Mouse (Mus musculus): Measurements from ENCODE around the gene Gm5105. TPM values are rescaled to one million over a fixed set of nuclear protein-coding genes. Genes with fewer than 3 reads are reported as not detected.

Gm5105 gene
- polyA plus RNA-seq, 1 experiment = 0.19 TPM

GRCm38 (mm10) chr3:138101936-138102335 is 34.7 kb upstream of the Gm5105 start:
- H3K27ac ChIP-seq (ENCODE audit: insufficient read depth, low read depth, low read length) = no peak overlapping the region
- no peaks in the 10 kb centered on the region for H3K4me1 ChIP-seq (ENCODE audit: control insufficient read depth, insufficient read depth, insufficient read length, low read length)
- 89% methylated on average over 4 of the region's 4 CpGs for WGBS
- no peak overlapping the region for H3K4me3 ChIP-seq (ENCODE audit: low read depth, low read length)
- peaks cover 65% of the 10 kb centered on the region for H3K36me3 ChIP-seq (ENCODE audit: control insufficient read depth, insufficient read depth, low read length)
- TF ChIP-seq CTCF (IDR thresholded peaks at IDR 0.05; ENCODE audit: extremely low read depth, insufficient read length, insufficient replicate concordance, low read depth, low read length) (no peak), POLR2A (IDR thresholded peaks at IDR 0.05; ENCODE audit: low read depth, low read length) (no peak)
- H3K27me3 ChIP-seq (ENCODE audit: control insufficient read depth, insufficient read depth, low read length) = no peaks in the 10 kb centered on the region

- peaks cover 65% of the 10 kb centered on the region for H3K36me3 ChIP-seq (ENCODE audit: control insufficient read depth, insufficient read depth, low read length)
- 76% methylated on average over 1 of the region's 1 CpGs for WGBS
Observed at GRCm38 (mm10) chr3:138097718-138098117, 30.5 kb upstream of the Gm5105 start.

GRCm38 (mm10) chr3:138096263-138097028 is 29.3 kb upstream of the Gm5105 start:
- H3K4me3 ChIP-seq (ENCODE audit: low read depth, low read length) = no peak overlapping the region
- H3K27me3 ChIP-seq (ENCODE audit: control insufficient read depth, insufficient read depth, low read length) = no peaks in the 10 kb centered on the region
- no peak overlapping the region for H3K27ac ChIP-seq (ENCODE audit: insufficient read depth, low read depth, low read length)
- WGBS = 88% methylated on average over 19 of the region's 19 CpGs
- no peak for TF ChIP-seq CTCF (IDR thresholded peaks at IDR 0.05; ENCODE audit: extremely low read depth, insufficient read length, insufficient replicate concordance, low read depth, low read length)
- TF ChIP-seq POLR2A (IDR thresholded peaks at IDR 0.05; ENCODE audit: low read depth, low read length) = no peak
- H3K36me3 ChIP-seq (ENCODE audit: control insufficient read depth, insufficient read depth, low read length) = peaks cover 64% of the 10 kb centered on the region
- H3K4me1 ChIP-seq (ENCODE audit: control insufficient read depth, insufficient read depth, insufficient read length, low read length) = no peaks in the 10 kb centered on the region

More at GRCm38 (mm10) chr3:138097718-138098117, 30.5 kb upstream of the Gm5105 start:
- no peaks in the 10 kb centered on the region for H3K27me3 ChIP-seq (ENCODE audit: control insufficient read depth, insufficient read depth, low read length)
- no peak overlapping the region for H3K27ac ChIP-seq (ENCODE audit: insufficient read depth, low read depth, low read length)
- no peaks in the 10 kb centered on the region for H3K4me1 ChIP-seq (ENCODE audit: control insufficient read depth, insufficient read depth, insufficient read length, low read length)
- TF ChIP-seq POLR2A (IDR thresholded peaks at IDR 0.05; ENCODE audit: low read depth, low read length) = no peak
- no peak for TF ChIP-seq CTCF (IDR thresholded peaks at IDR 0.05; ENCODE audit: extremely low read depth, insufficient read length, insufficient replicate concordance, low read depth, low read length)
- H3K4me3 ChIP-seq (ENCODE audit: low read depth, low read length) = no peak overlapping the region

DNA sequence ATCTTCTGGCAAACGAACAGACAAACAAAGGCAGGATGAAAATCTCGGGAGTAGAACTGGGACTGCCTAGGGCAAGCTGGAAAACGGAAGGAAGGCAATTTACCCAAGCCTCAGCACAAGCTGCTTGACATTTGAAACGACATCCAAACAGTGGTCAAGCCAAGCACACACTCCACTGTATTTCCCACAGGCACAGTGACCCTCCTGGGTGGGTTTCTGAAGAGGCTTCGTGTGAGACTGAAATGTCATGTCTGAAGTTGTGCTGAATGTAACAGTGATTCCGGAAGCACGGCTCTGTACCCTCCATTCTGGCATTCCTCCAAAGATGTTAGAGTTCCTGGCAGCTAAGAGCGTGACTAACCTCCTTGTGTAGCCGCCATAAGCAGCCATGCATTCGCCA is 28.5 kb upstream of the Gm5105 start:
- Histone ChIP-seq H3K4me3 (ENCODE audit: low read depth, low read length) (no peak overlapping the region), H3K27ac (ENCODE audit: insufficient read depth, low read depth, low read length) (no peak overlapping the region), H3K36me3 (ENCODE audit: control insufficient read depth, insufficient read depth, low read length) (peaks cover 72% of the 10 kb centered on the region), H3K4me1 (ENCODE audit: control insufficient read depth, insufficient read depth, insufficient read length, low read length) (no peaks in the 10 kb centered on the region), H3K27me3 (ENCODE audit: control insufficient read depth, insufficient read depth, low read length) (no peaks in the 10 kb centered on the region)
- TF ChIP-seq POLR2A (IDR thresholded peaks at IDR 0.05; ENCODE audit: low read depth, low read length) = no peak
- TF ChIP-seq CTCF (IDR thresholded peaks at IDR 0.05; ENCODE audit: extremely low read depth, insufficient read length, insufficient replicate concordance, low read depth, low read length) = no peak
- WGBS = 73% methylated on average over 10 of the region's 10 CpGs

DNA sequence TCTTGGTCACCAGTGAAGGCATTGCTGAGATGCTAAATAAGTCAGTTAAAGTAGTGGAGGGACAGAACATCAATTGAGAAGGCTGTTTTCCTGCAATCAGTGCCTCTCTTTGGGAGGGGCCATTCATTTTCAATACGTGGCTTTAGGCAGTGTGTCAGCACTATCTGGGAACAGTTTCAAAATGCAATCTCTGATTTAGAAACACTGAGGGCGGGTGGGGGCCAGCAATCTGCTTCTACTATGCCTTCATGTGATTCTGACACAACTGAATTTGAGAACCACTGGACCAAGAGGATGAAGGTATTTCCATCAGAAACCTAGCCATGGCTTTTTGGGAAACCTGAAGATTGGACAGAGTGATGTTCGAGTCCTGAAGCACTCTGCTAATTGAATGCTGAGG is 28.1 kb upstream of the Gm5105 start:
- Histone ChIP-seq H3K27me3 (ENCODE audit: control insufficient read depth, insufficient read depth, low read length) (no peaks in the 10 kb centered on the region), H3K4me1 (ENCODE audit: control insufficient read depth, insufficient read depth, insufficient read length, low read length) (no peaks in the 10 kb centered on the region), H3K4me3 (ENCODE audit: low read depth, low read length) (no peak overlapping the region), H3K27ac (ENCODE audit: insufficient read depth, low read depth, low read length) (no peak overlapping the region), H3K36me3 (ENCODE audit: control insufficient read depth, insufficient read depth, low read length) (peaks cover 72% of the 10 kb centered on the region)
- TF ChIP-seq POLR2A (IDR thresholded peaks at IDR 0.05; ENCODE audit: low read depth, low read length) (no peak), CTCF (IDR thresholded peaks at IDR 0.05; ENCODE audit: extremely low read depth, insufficient read length, insufficient replicate concordance, low read depth, low read length) (no peak)
- WGBS = 69% methylated on average over 3 of the region's 3 CpGs

DNA sequence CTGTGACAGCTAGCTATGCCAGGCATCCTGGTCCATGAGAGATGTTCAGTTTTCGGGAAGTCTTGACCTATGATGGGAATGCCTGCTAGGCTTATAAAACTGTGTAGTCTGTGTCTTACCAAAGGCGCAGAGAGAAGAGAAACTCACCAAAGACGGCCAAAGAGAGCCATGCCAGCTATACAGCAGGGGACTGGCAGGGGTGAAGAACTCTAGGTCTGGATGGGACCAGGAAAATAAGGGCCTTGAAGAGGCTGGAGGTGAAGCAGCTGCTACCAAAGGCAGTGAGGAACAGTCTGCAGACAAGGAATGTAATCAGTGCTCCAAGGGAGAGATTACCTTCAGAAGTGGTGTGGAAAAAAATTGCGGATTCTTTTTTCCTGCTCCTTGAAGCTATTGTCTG is 16.7 kb upstream of the Gm5105 start:
- no peak for TF ChIP-seq POLR2A (IDR thresholded peaks at IDR 0.05; ENCODE audit: low read depth, low read length)
- TF ChIP-seq CTCF (IDR thresholded peaks at IDR 0.05; ENCODE audit: extremely low read depth, insufficient read length, insufficient replicate concordance, low read depth, low read length) = no peak
- WGBS = 91% methylated on average over 4 of the region's 4 CpGs
- Histone ChIP-seq H3K27ac (ENCODE audit: insufficient read depth, low read depth, low read length) (no peak overlapping the region), H3K27me3 (ENCODE audit: control insufficient read depth, insufficient read depth, low read length) (no peaks in the 10 kb centered on the region), H3K4me3 (ENCODE audit: low read depth, low read length) (no peak overlapping the region), H3K36me3 (ENCODE audit: control insufficient read depth, insufficient read depth, low read length) (no peaks in the 10 kb centered on the region), H3K4me1 (ENCODE audit: control insufficient read depth, insufficient read depth, insufficient read length, low read length) (no peaks in the 10 kb centered on the region)

DNA sequence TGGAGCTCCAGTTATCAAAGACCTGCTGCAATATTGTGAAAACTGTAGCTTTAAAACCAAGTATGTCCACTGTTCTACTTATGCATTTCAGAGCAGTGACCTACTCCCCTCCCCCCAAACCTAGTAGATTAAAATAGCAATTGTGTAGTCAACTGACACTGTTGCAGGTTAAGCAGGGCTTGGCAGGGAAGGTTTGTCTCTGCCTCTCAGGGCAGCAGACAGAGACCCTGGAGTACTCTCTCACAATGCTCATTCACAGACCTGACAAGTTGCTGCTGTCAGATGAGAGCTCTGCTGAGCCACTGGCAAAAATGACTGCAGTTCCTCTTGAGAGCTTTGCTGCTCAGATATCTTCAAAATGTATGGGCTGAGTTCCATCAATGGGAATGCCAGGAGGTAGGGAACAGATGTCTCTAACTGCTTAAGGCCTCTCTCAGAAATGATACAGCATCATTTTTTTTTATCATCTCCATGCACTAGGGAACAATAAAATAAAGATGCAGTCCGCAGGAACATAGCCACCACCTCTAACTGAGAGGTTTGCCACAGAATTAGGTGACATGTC is 16.0 kb upstream of the Gm5105 start:
- Histone ChIP-seq H3K27me3 (ENCODE audit: control insufficient read depth, insufficient read depth, low read length) (no peaks in the 10 kb centered on the region), H3K36me3 (ENCODE audit: control insufficient read depth, insufficient read depth, low read length) (no peaks in the 10 kb centered on the region), H3K4me3 (ENCODE audit: low read depth, low read length) (no peak overlapping the region), H3K27ac (ENCODE audit: insufficient read depth, low read depth, low read length) (no peak overlapping the region), H3K4me1 (ENCODE audit: control insufficient read depth, insufficient read depth, insufficient read length, low read length) (no peaks in the 10 kb centered on the region)
- 92% methylated on average over 1 of the region's 1 CpGs for WGBS
- TF ChIP-seq CTCF (IDR thresholded peaks at IDR 0.05; ENCODE audit: extremely low read depth, insufficient read length, insufficient replicate concordance, low read depth, low read length) = no peak
- no peak for TF ChIP-seq POLR2A (IDR thresholded peaks at IDR 0.05; ENCODE audit: low read depth, low read length)

All from small intestine, adult 2 months (tissue).